Mouse (Mus musculus): ENCODE measurements around the gene Cdk18. TPM values are rescaled to one million over a fixed set of nuclear protein-coding genes. Genes with fewer than 3 reads are reported as not detected.

The Cdk18 gene
- total RNA-seq, 1 experiment: 9.6 TPM

- DNase-seq (ENCODE audit: low read depth, low spot score): no peak
- TF ChIP-seq CHD2 (IDR thresholded peaks at IDR 0.05; ENCODE audit: low read depth, low read length) (no peak), ZNF384 (IDR thresholded peaks at IDR 0.05; ENCODE audit: low read depth, low read length) (no peak), MAFK (IDR thresholded peaks at IDR 0.05; ENCODE audit: insufficient read depth, low read depth, low read length) (no peak), ZC3H11A (IDR thresholded peaks at IDR 0.05; ENCODE audit: borderline replicate concordance, low read depth, low read length) (no peak), HCFC1 (IDR thresholded peaks at IDR 0.05; ENCODE audit: borderline replicate concordance, insufficient read depth, low read length) (no peak)
- Histone ChIP-seq H3K4me3 (ENCODE audit: insufficient read depth in 1 of 2, low read depth in 1 of 2, low read length in 2 of 2, poor library complexity in 1 of 2, severe bottlenecking in 1 of 2) (no peak overlapping the region), H3K36me3 (ENCODE audit: control insufficient read depth, insufficient read depth, low read length, poor library complexity, severe bottlenecking) (no peaks in the 10 kb centered on the region), H3K4me1 (ENCODE audit: control insufficient read depth in 2 of 2, insufficient read depth in 2 of 2, low read length in 2 of 2, poor library complexity in 1 of 2) (peaks cover 0 to 2% of the 10 kb centered on the region in 2 experiments; a peak in 1 of 4 replicates), H3K9me3 (ENCODE audit: control insufficient read depth, insufficient read depth, low read depth, low read length) (no peaks in the 10 kb centered on the region), H3K9ac (ENCODE audit: insufficient read depth, low read depth, low read length, poor library complexity, severe bottlenecking) (no peak overlapping the region), H3K27ac (ENCODE audit: insufficient read depth, low read depth, low read length, poor library complexity, severe bottlenecking) (no peak overlapping the region)
- in situ Hi-C loops (cut with MboI; ENCODE audit: low sequenced_read_pairs in 2 of 2, unreplicated experiment in 2 of 2): no loop called here
These were observed 41.4 kb downstream of the Cdk18 start for GRCm38 (mm10) chr1:132098076-132098475.

- no peak for TF ChIP-seq HCFC1 (IDR thresholded peaks at IDR 0.05; ENCODE audit: borderline replicate concordance, insufficient read depth, low read length)
- TF ChIP-seq ZC3H11A (IDR thresholded peaks at IDR 0.05; ENCODE audit: borderline replicate concordance, low read depth, low read length): no peak
- no peak for TF ChIP-seq ZNF384 (IDR thresholded peaks at IDR 0.05; ENCODE audit: low read depth, low read length)
- no peak for TF ChIP-seq MAFK (IDR thresholded peaks at IDR 0.05; ENCODE audit: insufficient read depth, low read depth, low read length)
- no peak for TF ChIP-seq CHD2 (IDR thresholded peaks at IDR 0.05; ENCODE audit: low read depth, low read length)
- peaks cover 0 to 3% of the 10 kb centered on the region in 2 experiments; a peak in 1 of 4 replicates for H3K4me1 ChIP-seq (ENCODE audit: control insufficient read depth in 2 of 2, insufficient read depth in 2 of 2, low read length in 2 of 2, poor library complexity in 1 of 2)
- no peak overlapping the region for H3K4me3 ChIP-seq (ENCODE audit: insufficient read depth in 1 of 2, low read depth in 1 of 2, low read length in 2 of 2, poor library complexity in 1 of 2, severe bottlenecking in 1 of 2)
- H3K9me3 ChIP-seq (ENCODE audit: control insufficient read depth, insufficient read depth, low read depth, low read length): no peaks in the 10 kb centered on the region
- no peak overlapping the region for H3K27ac ChIP-seq (ENCODE audit: insufficient read depth, low read depth, low read length, poor library complexity, severe bottlenecking)
- in situ Hi-C loops (cut with MboI; ENCODE audit: low sequenced_read_pairs in 2 of 2, unreplicated experiment in 2 of 2): no loop called here
- no peak overlapping the region for H3K9ac ChIP-seq (ENCODE audit: insufficient read depth, low read depth, low read length, poor library complexity, severe bottlenecking)
- no peaks in the 10 kb centered on the region for H3K36me3 ChIP-seq (ENCODE audit: control insufficient read depth, insufficient read depth, low read length, poor library complexity, severe bottlenecking)
- no peak for DNase-seq (ENCODE audit: low read depth, low spot score)
These were observed 44.0 kb downstream of the Cdk18 start for GRCm38 (mm10) chr1:132095356-132096004.

GRCm38 (mm10) chr1:132093269-132093668 is 46.2 kb downstream of the Cdk18 start:
- DNase-seq (ENCODE audit: low read depth, low spot score): no peak
- H3K9me3 ChIP-seq (ENCODE audit: control insufficient read depth, insufficient read depth, low read depth, low read length): no peaks in the 10 kb centered on the region
- TF ChIP-seq ZNF384 (IDR thresholded peaks at IDR 0.05; ENCODE audit: low read depth, low read length): no peak
- TF ChIP-seq HCFC1 (IDR thresholded peaks at IDR 0.05; ENCODE audit: borderline replicate concordance, insufficient read depth, low read length): no peak
- no peak for TF ChIP-seq ZC3H11A (IDR thresholded peaks at IDR 0.05; ENCODE audit: borderline replicate concordance, low read depth, low read length)
- no peak for TF ChIP-seq CHD2 (IDR thresholded peaks at IDR 0.05; ENCODE audit: low read depth, low read length)
- no peak for TF ChIP-seq MAFK (IDR thresholded peaks at IDR 0.05; ENCODE audit: insufficient read depth, low read depth, low read length)
- H3K27ac ChIP-seq (ENCODE audit: insufficient read depth, low read depth, low read length, poor library complexity, severe bottlenecking): no peak overlapping the region
- H3K36me3 ChIP-seq (ENCODE audit: control insufficient read depth, insufficient read depth, low read length, poor library complexity, severe bottlenecking): no peaks in the 10 kb centered on the region
- no peak overlapping the region for H3K9ac ChIP-seq (ENCODE audit: insufficient read depth, low read depth, low read length, poor library complexity, severe bottlenecking)
- no peak overlapping the region for H3K4me3 ChIP-seq (ENCODE audit: insufficient read depth in 1 of 2, low read depth in 1 of 2, low read length in 2 of 2, poor library complexity in 1 of 2, severe bottlenecking in 1 of 2)
- H3K4me1 ChIP-seq (ENCODE audit: control insufficient read depth in 2 of 2, insufficient read depth in 2 of 2, low read length in 2 of 2, poor library complexity in 1 of 2): peaks cover 0 to 5% of the 10 kb centered on the region in 2 experiments; a peak in 1 of 4 replicates
- in situ Hi-C loops (cut with MboI; ENCODE audit: low sequenced_read_pairs in 2 of 2, unreplicated experiment in 2 of 2): no loop called here

GRCm38 (mm10) chr1:132090266-132090665 is 49.2 kb downstream of the Cdk18 start:
- no peak for TF ChIP-seq HCFC1 (IDR thresholded peaks at IDR 0.05; ENCODE audit: borderline replicate concordance, insufficient read depth, low read length)
- no peak for TF ChIP-seq CHD2 (IDR thresholded peaks at IDR 0.05; ENCODE audit: low read depth, low read length)
- no peak for TF ChIP-seq ZNF384 (IDR thresholded peaks at IDR 0.05; ENCODE audit: low read depth, low read length)
- no peak for TF ChIP-seq ZC3H11A (IDR thresholded peaks at IDR 0.05; ENCODE audit: borderline replicate concordance, low read depth, low read length)
- no peak for TF ChIP-seq MAFK (IDR thresholded peaks at IDR 0.05; ENCODE audit: insufficient read depth, low read depth, low read length)
- no peak overlapping the region for H3K9ac ChIP-seq (ENCODE audit: insufficient read depth, low read depth, low read length, poor library complexity, severe bottlenecking)
- peaks cover 0 to 3% of the 10 kb centered on the region in 2 experiments; a peak in 1 of 4 replicates for H3K4me1 ChIP-seq (ENCODE audit: control insufficient read depth in 2 of 2, insufficient read depth in 2 of 2, low read length in 2 of 2, poor library complexity in 1 of 2)
- no peak overlapping the region for H3K4me3 ChIP-seq (ENCODE audit: insufficient read depth in 1 of 2, low read depth in 1 of 2, low read length in 2 of 2, poor library complexity in 1 of 2, severe bottlenecking in 1 of 2)
- no peaks in the 10 kb centered on the region for H3K36me3 ChIP-seq (ENCODE audit: control insufficient read depth, insufficient read depth, low read length, poor library complexity, severe bottlenecking)
- in situ Hi-C loops (cut with MboI; ENCODE audit: low sequenced_read_pairs in 2 of 2, unreplicated experiment in 2 of 2): no loop called here
- no peak for DNase-seq (ENCODE audit: low read depth, low spot score)
- H3K9me3 ChIP-seq (ENCODE audit: control insufficient read depth, insufficient read depth, low read depth, low read length): no peaks in the 10 kb centered on the region
- H3K27ac ChIP-seq (ENCODE audit: insufficient read depth, low read depth, low read length, poor library complexity, severe bottlenecking): no peak overlapping the region
